Mouse (Mus musculus): Measurements from ENCODE around the gene Gsap. TPM values are rescaled to one million over a fixed set of nuclear protein-coding genes. Genes with fewer than 3 reads are reported as not detected.
"Not testable (repeated sequence)": the region's sequence is repeated elsewhere in the genome, so short reads cannot be mapped to it uniquely, and the experiment has no call there.

Gene Gsap
- polyA plus RNA-seq, 1 experiment from 2014 or later = 2.5 TPM

DNA sequence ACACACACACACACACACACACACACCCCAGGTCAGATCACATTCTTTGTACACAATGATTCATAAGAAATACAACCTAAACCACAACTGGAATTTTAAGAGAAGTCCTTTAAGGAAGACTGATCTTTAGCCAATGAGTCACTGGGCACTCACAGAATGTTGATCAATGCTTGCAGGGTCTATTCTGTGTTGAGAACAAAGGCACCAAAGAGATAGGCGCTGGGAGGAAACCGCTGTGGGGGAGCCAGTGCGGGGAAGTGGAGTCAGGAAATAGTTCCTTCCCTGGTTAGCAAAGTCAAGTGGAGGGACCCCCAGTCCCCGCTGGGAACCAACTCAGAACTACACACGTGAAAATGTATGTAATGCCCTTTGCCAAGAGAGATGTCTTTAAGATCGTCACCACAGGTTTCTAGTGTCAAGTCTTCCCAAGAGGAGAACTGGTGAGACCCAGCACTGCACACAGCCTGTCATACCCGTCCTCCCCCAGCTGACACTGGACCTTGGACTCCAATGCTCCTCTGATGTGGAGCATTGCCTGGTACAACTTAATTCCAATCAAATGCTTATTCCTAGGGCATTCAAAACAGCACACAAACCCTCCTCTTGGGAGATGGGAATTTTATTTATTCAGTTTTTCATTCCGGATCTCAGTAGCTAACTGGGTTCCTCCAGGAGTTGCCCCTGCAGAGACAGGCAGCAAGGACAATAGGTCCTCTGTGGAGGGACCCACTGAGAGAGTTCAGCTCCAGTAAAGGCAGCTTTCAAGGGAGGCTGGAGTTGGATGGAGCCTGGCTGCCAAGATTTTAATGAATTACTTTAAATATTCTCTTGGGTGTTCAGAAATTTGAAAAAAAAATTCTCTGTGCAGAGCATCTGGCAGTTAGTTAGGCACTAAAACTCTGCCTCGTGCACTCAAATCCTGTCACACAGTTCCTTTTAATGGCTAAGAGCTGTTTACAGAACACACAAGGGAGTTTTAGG, 10.6 kb upstream of the Gsap start:
- peak overlapping the region; percentile 72 for H3K27ac ChIP-seq (ENCODE audit: low read length)
- H3K9ac ChIP-seq (replicated peaks; ENCODE audit: low read length) = no peak overlapping the region
- H3K9me3 ChIP-seq (ENCODE audit: low read length) = peaks cover 6% of the 10 kb centered on the region; the same call in 1 of the 2 replicates
- H3K4me1 ChIP-seq (ENCODE audit: insufficient read depth, low read length) = peaks cover 11% of the 10 kb centered on the region
- WGBS = 41% methylated on average over 9 of the region's 9 CpGs
- H3K4me2 ChIP-seq (replicated peaks; ENCODE audit: low read depth, low read length) = no peak overlapping the region
- ATAC-seq (ENCODE audit: low FRiP score, low TSS enrichment) = peak; percentile 71; the same call in 1 of the 2 replicates
- H3K27me3 ChIP-seq (ENCODE audit: insufficient read depth, low read length) = no peaks in the 10 kb centered on the region
- no peak overlapping the region for H3K4me3 ChIP-seq (ENCODE audit: low read length)
- no peaks in the 10 kb centered on the region for H3K36me3 ChIP-seq (ENCODE audit: insufficient read depth, low read length)

DNA sequence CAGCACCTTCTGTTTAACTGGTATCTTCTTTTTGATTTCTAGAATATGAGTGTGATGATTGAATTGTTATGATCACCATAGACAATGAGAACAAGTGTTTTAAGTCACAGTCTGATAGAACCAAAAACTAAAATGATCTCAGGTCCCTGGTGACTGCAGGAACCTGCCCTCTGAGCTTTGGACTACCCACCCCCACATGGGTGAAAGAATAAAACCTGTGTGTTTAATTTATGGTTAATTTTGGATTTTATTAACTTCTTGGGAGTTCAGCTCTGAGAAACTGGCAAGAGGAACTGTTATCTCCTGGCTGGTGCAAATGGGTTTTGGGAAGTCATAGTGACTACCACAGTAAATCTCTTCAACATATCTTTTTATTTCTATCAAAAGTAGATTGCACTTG, 6.6 kb upstream of the Gsap start:
- Histone ChIP-seq H3K27me3 (ENCODE audit: insufficient read depth, low read length) (no peaks in the 10 kb centered on the region), H3K27ac (ENCODE audit: low read length) (no peak overlapping the region), H3K4me3 (ENCODE audit: low read length) (no peak overlapping the region), H3K9ac (replicated peaks; ENCODE audit: low read length) (no peak overlapping the region), H3K9me3 (ENCODE audit: low read length) (peaks cover 6% of the 10 kb centered on the region; the same call in 1 of the 2 replicates), H3K36me3 (ENCODE audit: insufficient read depth, low read length) (no peaks in the 10 kb centered on the region), H3K4me1 (ENCODE audit: insufficient read depth, low read length) (peaks cover 11% of the 10 kb centered on the region), H3K4me2 (replicated peaks; ENCODE audit: low read depth, low read length) (no peak overlapping the region)
- no peak for ATAC-seq (ENCODE audit: low FRiP score, low TSS enrichment)

DNA sequence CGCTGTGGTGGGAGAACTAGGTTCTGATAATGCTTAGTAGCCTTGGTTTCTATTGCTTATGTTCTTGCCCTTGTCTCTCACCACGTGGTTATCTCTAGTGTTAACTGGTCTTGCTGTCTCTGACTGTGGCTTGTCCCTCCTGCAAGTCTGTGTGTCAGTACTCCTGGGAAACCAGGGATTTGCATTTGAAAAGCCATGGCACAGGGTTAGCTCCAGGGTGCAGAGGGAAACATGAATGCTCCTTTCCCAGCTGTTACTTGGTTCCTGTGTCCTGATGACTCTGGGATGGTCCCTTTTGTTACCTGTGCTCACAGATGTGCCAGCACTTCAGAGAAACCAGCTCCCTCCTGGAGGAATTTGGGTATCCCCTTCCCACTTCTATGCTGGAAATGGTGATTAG, 3.0 kb upstream of the Gsap start:
- H3K4me1 ChIP-seq (ENCODE audit: insufficient read depth, low read length); H3K36me3 ChIP-seq (ENCODE audit: insufficient read depth, low read length); H3K4me3 ChIP-seq (ENCODE audit: low read length); ATAC-seq (ENCODE audit: low FRiP score, low TSS enrichment); H3K4me2 ChIP-seq (replicated peaks; ENCODE audit: low read depth, low read length); H3K27ac ChIP-seq (ENCODE audit: low read length); H3K27me3 ChIP-seq (ENCODE audit: insufficient read depth, low read length); H3K9ac ChIP-seq (replicated peaks; ENCODE audit: low read length); H3K9me3 ChIP-seq (ENCODE audit: low read length): not testable (repeated sequence)
- 57% methylated on average over 2 of the region's 2 CpGs for WGBS

DNA sequence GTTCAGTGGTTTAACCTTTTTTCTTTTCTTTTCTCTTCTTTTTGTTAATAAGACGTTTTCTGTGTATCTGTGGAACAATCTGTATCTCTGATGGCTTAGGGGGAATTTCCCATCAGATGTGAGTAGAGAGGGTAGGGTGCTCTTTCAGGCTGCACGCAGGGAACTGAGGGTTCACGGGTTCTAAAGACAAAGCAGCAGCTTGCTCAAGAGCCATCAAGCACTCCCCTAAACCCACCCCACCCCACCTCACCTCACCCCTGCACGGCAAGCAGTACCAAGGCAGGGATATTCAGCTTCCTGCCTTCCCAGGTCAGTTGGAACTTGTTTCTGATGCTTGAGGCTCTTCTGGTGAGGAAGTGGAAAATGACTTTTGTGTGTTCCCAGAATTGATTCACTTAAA, 766 bp downstream of the Gsap start:
- no peak for ATAC-seq (ENCODE audit: low FRiP score, low TSS enrichment)
- Histone ChIP-seq H3K9ac (replicated peaks; ENCODE audit: low read length) (no peak overlapping the region), H3K36me3 (ENCODE audit: insufficient read depth, low read length) (no peaks in the 10 kb centered on the region), H3K4me2 (replicated peaks; ENCODE audit: low read depth, low read length) (peak overlapping the region; percentile 89), H3K4me1 (ENCODE audit: insufficient read depth, low read length) (peaks cover 10% of the 10 kb centered on the region; the same call in 1 of the 2 replicates), H3K27ac (ENCODE audit: low read length) (no peak overlapping the region), H3K9me3 (ENCODE audit: low read length) (no peaks in the 10 kb centered on the region), H3K27me3 (ENCODE audit: insufficient read depth, low read length) (no peaks in the 10 kb centered on the region), H3K4me3 (ENCODE audit: low read length) (peak overlapping the region; percentile 61; the same call in 1 of the 2 replicates)
- 14% methylated on average over 4 of the region's 4 CpGs for WGBS

DNA sequence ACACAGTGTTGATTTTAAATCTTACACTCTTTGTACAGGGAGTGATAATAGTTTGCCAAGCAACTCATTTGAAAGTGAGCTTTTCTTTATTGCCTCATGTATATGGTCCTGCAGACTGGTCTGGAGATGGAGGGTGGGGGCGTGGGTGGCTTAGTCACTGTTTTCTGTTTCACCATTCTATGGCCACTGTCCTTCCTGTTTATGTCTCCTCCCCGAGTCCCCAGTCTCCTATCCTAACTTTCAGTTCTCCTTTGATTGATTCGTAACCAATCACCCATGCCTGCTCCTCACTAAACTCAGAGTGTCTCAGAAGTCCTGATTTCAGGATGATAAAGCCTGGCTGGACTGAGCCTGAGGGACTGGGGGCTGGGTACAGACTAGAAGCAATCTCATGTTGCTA, 2.4 kb downstream of the Gsap start:
- Histone ChIP-seq H3K4me3 (ENCODE audit: low read length) (no peak overlapping the region), H3K9me3 (ENCODE audit: low read length) (peaks cover 13% of the 10 kb centered on the region), H3K9ac (replicated peaks; ENCODE audit: low read length) (no peak overlapping the region), H3K27me3 (ENCODE audit: insufficient read depth, low read length) (no peaks in the 10 kb centered on the region), H3K27ac (ENCODE audit: low read length) (no peak overlapping the region), H3K36me3 (ENCODE audit: insufficient read depth, low read length) (peaks cover 6% of the 10 kb centered on the region; the same call in 1 of the 2 replicates), H3K4me1 (ENCODE audit: insufficient read depth, low read length) (peaks cover 10% of the 10 kb centered on the region; the same call in 1 of the 2 replicates), H3K4me2 (replicated peaks; ENCODE audit: low read depth, low read length) (no peak overlapping the region)
- 21% methylated on average over 3 of the region's 3 CpGs for WGBS
- no peak for ATAC-seq (ENCODE audit: low FRiP score, low TSS enrichment)

DNA sequence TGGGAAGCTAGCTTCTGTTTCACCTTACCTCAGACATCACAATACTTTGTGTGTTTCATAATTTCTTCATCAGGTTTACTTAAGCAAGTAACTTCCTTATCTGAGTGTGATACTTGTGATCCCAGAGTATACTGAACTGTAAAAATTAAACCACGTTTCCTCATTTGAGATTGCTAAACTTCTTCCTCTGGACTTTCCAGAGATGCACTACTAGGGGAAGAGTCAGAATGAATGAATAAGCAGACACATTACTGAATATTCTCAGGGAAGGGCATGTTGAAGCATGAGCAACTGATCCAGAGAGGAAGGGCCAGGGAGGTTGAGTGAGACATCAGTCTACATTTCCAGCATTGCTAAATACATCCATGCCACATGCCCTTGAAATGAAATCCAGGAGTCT, 3.0 kb downstream of the Gsap start:
- Histone ChIP-seq H3K4me3 (ENCODE audit: low read length) (no peak overlapping the region), H3K27ac (ENCODE audit: low read length) (no peak overlapping the region), H3K36me3 (ENCODE audit: insufficient read depth, low read length) (peaks cover 6% of the 10 kb centered on the region; the same call in 1 of the 2 replicates), H3K9ac (replicated peaks; ENCODE audit: low read length) (no peak overlapping the region), H3K4me2 (replicated peaks; ENCODE audit: low read depth, low read length) (no peak overlapping the region), H3K9me3 (ENCODE audit: low read length) (peaks cover 17% of the 10 kb centered on the region), H3K27me3 (ENCODE audit: insufficient read depth, low read length) (no peaks in the 10 kb centered on the region), H3K4me1 (ENCODE audit: insufficient read depth, low read length) (peaks cover 10% of the 10 kb centered on the region; the same call in 1 of the 2 replicates)
- 75% methylated on average over 1 of the region's 1 CpGs for WGBS
- no peak for ATAC-seq (ENCODE audit: low FRiP score, low TSS enrichment)

DNA sequence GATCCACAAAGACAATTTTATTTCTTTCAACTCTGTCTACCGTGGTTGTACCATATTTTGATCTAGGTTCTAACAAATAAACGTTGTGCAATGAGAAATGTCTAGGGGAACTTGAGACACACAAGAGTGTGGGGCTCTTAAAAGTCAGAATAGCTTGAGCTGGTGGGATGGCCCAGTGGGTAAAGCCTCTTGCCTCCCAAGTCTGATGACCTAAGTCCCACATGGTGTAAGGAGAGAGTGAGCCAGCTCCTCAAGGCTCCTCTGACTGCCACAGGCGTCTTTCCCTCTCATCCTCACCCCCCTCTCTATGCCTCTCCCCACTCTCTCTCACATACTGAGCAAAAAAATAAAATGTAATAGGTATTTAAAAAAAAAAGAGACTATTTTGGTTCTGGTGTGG, 3.4 kb downstream of the Gsap start:
- H3K4me3 ChIP-seq (ENCODE audit: low read length) = no peak overlapping the region
- H3K9ac ChIP-seq (replicated peaks; ENCODE audit: low read length) = no peak overlapping the region
- H3K4me2 ChIP-seq (replicated peaks; ENCODE audit: low read depth, low read length) = no peak overlapping the region
- 88% methylated on average over 3 of the region's 3 CpGs for WGBS
- H3K4me1 ChIP-seq (ENCODE audit: insufficient read depth, low read length) = peaks cover 10% of the 10 kb centered on the region; the same call in 1 of the 2 replicates
- no peak for ATAC-seq (ENCODE audit: low FRiP score, low TSS enrichment)
- peaks cover 17% of the 10 kb centered on the region for H3K9me3 ChIP-seq (ENCODE audit: low read length)
- no peaks in the 10 kb centered on the region for H3K27me3 ChIP-seq (ENCODE audit: insufficient read depth, low read length)
- H3K27ac ChIP-seq (ENCODE audit: low read length) = no peak overlapping the region
- H3K36me3 ChIP-seq (ENCODE audit: insufficient read depth, low read length) = peaks cover 6% of the 10 kb centered on the region; the same call in 1 of the 2 replicates

DNA sequence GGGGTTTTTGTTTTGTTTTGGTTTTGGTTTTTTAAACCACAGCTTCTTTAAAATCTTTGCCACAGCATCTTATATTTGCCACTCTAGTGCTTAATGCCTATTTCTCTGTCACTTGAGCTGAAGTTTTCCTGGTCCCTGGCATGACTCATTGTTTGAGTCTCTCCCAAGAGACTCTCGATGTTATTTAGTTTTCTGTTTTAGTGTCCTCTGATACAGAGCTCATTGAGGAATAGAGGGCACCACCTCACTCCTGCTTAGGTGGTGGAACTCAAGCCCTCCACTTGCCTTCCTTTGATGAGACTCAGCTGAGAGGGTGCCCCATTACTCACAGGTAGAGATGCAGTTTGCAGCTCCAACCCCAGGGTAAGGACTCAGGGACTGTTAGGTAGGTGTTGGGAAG, 17.4 kb downstream of the Gsap start:
- no peaks in the 10 kb centered on the region for H3K27me3 ChIP-seq (ENCODE audit: insufficient read depth, low read length)
- H3K4me3 ChIP-seq (ENCODE audit: low read length) = no peak overlapping the region
- no peak overlapping the region for H3K9ac ChIP-seq (replicated peaks; ENCODE audit: low read length)
- no peaks in the 10 kb centered on the region for H3K9me3 ChIP-seq (ENCODE audit: low read length)
- ATAC-seq (ENCODE audit: low FRiP score, low TSS enrichment) = no peak
- H3K36me3 ChIP-seq (ENCODE audit: insufficient read depth, low read length) = no peaks in the 10 kb centered on the region
- H3K4me2 ChIP-seq (replicated peaks; ENCODE audit: low read depth, low read length) = no peak overlapping the region
- H3K27ac ChIP-seq (ENCODE audit: low read length) = no peak overlapping the region
- 77% methylated on average over 1 of the region's 1 CpGs for WGBS
- no peaks in the 10 kb centered on the region for H3K4me1 ChIP-seq (ENCODE audit: insufficient read depth, low read length)

DNA sequence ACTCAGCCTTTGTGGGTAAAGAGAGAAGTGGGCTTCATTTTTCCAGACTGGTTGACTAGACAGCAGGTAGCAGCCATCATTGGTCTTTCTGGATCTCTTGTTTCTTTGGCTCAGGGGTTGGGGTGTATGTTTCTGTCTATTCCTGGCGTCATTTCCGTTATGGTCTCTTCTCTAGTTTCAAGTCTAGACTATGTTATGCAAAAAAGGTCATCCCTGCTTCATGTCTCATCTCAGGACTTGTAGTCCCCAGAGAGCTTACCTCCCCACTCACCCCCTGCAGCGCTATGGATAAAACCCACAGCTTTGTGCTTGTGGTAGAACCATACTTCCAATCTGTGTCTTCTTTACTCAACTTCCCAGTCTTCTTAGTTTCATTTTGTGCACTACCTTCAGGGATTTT, 18.1 kb downstream of the Gsap start:
- WGBS = 80% methylated on average over 3 of the region's 3 CpGs
- Histone ChIP-seq H3K4me2 (replicated peaks; ENCODE audit: low read depth, low read length) (no peak overlapping the region), H3K9me3 (ENCODE audit: low read length) (no peaks in the 10 kb centered on the region), H3K9ac (replicated peaks; ENCODE audit: low read length) (no peak overlapping the region), H3K27me3 (ENCODE audit: insufficient read depth, low read length) (no peaks in the 10 kb centered on the region), H3K36me3 (ENCODE audit: insufficient read depth, low read length) (no peaks in the 10 kb centered on the region), H3K27ac (ENCODE audit: low read length) (no peak overlapping the region), H3K4me1 (ENCODE audit: insufficient read depth, low read length) (no peaks in the 10 kb centered on the region), H3K4me3 (ENCODE audit: low read length) (no peak overlapping the region)
- no peak for ATAC-seq (ENCODE audit: low FRiP score, low TSS enrichment)

DNA sequence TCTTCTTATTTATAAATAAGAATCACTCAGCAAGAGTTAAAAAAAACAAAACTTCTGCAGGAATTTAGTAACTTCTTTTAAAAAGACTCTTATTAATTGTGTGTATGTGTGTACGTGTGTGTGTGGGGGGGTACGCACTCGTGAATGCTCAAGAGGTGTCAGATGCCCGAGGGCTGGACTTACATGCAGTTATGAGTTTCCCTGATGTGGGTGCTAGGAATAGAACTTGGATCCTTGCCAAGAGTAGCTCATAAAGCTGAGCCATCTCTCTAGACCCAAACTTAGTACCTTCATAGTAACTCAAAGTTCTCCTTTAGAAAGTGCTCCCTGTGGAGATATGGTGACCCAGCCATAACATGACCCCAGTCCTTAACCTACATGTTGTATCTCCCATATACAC, 20.0 kb downstream of the Gsap start:
- H3K27me3 ChIP-seq (ENCODE audit: insufficient read depth, low read length) = no peaks in the 10 kb centered on the region
- H3K9ac ChIP-seq (replicated peaks; ENCODE audit: low read length) = no peak overlapping the region
- H3K4me1 ChIP-seq (ENCODE audit: insufficient read depth, low read length) = no peaks in the 10 kb centered on the region
- H3K9me3 ChIP-seq (ENCODE audit: low read length) = no peaks in the 10 kb centered on the region
- ATAC-seq (ENCODE audit: low FRiP score, low TSS enrichment) = no peak
- no peaks in the 10 kb centered on the region for H3K36me3 ChIP-seq (ENCODE audit: insufficient read depth, low read length)
- H3K27ac ChIP-seq (ENCODE audit: low read length) = no peak overlapping the region
- H3K4me3 ChIP-seq (ENCODE audit: low read length) = no peak overlapping the region
- WGBS = 68% methylated on average over 4 of the region's 4 CpGs
- no peak overlapping the region for H3K4me2 ChIP-seq (replicated peaks; ENCODE audit: low read depth, low read length)
